Mouse (Mus musculus) CH12F3 (cell line): Measurements from ENCODE around the gene Cpped1.

Experiments
- in situ Hi-C: fragments of 300-500 bp; cut with MboI; formaldehyde crosslinking; loops from 2 replicates; pipeline ENCODE4 v1.14.3; 2020; ENCODE audit warnings: low sequenced_read_pairs

Gene Cpped1

GRCm38 (mm10) chr16:11909035-11909591 is at the start of gene Cpped1:
TSS of gene Cpped1 (minus strand) at chr16:11909445.
- in situ Hi-C loops: no loop called here

- in situ Hi-C loops: no loop called here
Measured at GRCm38 (mm10) chr16:11940477-11940876, 31.2 kb upstream of the Cpped1 start.

DNA sequence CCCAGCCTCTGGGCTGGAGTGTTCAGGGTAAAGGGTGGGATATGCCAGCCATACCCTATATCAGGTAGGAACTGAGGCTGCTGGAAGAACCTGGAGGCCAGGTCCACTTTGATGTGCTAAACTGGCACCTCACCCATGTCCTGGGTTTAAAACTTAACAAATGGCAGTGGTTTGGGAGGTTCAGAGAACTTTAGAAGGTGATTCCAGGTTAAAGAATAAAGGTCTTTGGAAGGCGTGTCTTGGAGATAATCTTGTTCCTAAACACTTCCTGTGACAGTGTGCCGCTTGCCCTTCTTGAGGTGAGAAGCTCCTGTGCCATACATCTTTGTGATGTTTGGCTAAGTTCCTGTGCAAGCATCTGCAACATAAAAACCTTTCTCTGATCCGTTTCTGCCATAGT is 1.6 kb upstream of the Cpped1 start:
- in situ Hi-C loops: no loop called here

DNA sequence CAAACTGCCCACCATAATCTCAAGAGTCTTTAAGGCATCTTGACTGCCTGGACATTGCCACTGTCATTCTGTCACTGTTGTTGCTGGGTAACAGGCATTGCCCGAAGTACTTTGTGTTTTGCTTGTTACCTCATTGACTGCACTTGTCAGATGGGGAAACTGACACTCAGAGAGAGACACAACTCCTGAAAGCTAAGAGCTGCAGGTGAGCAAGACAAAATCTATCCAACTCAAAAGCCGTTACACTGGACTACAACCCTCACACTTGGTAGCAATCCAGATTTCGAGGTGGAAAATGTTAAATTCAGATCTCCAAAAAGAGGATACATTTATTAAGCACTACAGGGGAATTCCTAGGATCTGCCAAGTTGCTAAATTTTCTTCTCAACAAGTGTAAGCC is 572 bp upstream of the Cpped1 start:
- in situ Hi-C loops: no loop called here

- in situ Hi-C loops: no loop called here
Measured at GRCm38 (mm10) chr16:11908461-11909014, 707 bp downstream of the Cpped1 start.

GRCm38 (mm10) chr16:11907816-11908215 is 1.4 kb downstream of the Cpped1 start:
- in situ Hi-C loops: no loop called here

DNA sequence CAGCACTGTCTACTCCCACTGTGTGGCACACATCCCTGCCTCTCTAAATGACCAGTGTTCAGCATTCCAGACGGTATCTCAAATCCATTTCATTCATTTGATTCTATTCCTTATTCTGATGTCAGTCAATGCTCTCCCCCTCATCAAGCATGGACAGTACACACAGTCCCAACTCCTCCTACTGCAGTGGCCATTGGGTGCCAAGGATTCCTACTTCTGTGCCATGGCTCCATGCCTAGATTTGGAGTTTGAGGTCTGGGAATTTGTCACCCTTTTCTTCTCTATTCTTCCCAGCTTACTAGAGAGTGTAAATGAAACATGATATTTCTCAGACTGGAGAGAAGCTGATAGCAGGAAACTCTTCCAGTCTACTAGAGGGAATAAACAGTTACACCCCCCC is 2.3 kb downstream of the Cpped1 start:
- in situ Hi-C loops: no loop called here

- in situ Hi-C loops: no loop called here
Measured at GRCm38 (mm10) chr16:11905216-11905615, 4.0 kb downstream of the Cpped1 start.

DNA sequence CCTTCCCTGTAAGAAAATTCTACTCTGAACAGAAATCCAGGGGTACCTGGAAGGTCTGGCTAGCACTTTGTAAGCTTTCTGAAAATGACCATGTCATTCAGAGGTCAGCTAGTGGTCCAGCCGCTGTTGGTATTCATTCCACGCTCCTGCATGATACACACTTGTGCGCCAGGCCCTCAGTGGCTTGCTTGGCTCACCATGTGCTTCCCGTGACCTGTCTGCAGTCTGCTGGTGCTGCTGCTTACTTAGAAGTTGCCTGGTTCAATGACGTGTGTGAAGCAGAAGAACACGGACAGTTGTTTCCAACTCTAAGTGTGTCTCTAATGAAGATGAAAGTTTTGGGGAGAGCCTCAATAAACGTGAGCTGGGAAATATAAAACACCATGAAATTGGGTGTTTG is 7.2 kb downstream of the Cpped1 start:
- in situ Hi-C loops: no loop called here

- in situ Hi-C loops: no loop called here
Measured at GRCm38 (mm10) chr16:11900341-11900740, 8.9 kb downstream of the Cpped1 start.

GRCm38 (mm10) chr16:11896411-11896810 is 12.8 kb downstream of the Cpped1 start:
- in situ Hi-C loops: no loop called here

DNA sequence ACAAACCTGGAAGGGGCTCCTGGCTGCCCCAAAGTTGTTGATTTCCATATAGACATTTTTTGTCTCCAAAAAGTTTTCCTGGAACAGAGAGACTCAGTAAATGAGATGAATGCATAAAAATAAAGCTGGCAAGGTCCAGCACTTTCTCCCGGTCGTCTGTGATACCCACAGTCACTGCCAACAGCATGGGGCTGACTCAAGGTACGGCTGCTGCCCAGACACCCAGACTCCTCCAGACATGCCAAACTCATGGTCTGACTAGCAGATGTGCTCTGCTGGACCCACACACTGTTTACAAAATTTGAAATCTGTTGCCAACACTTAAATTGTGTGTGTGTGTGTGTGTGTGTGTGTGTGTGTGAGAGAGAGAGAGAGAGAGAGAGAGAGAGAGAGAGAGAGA is 14.4 kb downstream of the Cpped1 start:
- in situ Hi-C loops: no loop called here

DNA sequence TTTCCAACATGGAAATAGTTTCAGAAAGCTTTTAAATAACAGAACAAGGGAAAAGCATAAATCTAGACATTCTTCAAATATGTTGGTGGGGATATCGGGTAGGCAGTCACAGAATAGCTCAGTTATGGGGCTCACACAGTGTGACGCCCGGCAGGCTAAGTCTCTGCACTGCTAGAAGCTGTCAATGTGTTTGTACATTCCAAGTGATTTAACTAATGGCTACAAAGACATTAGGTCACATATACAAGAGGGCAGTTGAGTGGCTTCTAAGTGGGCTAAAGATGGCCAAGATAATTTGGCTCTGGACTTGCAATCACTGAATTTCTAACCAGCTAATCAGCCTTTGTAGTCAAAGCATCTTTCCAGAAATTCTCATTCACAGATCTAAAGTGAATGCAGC is 19.1 kb downstream of the Cpped1 start:
- in situ Hi-C loops: no loop called here

- in situ Hi-C loops: no loop called here
Measured at GRCm38 (mm10) chr16:11889741-11890140, 19.5 kb downstream of the Cpped1 start.

GRCm38 (mm10) chr16:11881795-11882194 is 27.4 kb downstream of the Cpped1 start:
- in situ Hi-C loops: no loop called here

GRCm38 (mm10) chr16:11880461-11880860 is 28.8 kb downstream of the Cpped1 start:
- in situ Hi-C loops: no loop called here

- in situ Hi-C loops: no loop called here
Measured at GRCm38 (mm10) chr16:11879196-11879595, 30.0 kb downstream of the Cpped1 start.

GRCm38 (mm10) chr16:11875227-11875626 is 34.0 kb downstream of the Cpped1 start:
- in situ Hi-C loops: no loop called here

- in situ Hi-C loops: no loop called here
Measured at GRCm38 (mm10) chr16:11873292-11873691, 36.0 kb downstream of the Cpped1 start.

DNA sequence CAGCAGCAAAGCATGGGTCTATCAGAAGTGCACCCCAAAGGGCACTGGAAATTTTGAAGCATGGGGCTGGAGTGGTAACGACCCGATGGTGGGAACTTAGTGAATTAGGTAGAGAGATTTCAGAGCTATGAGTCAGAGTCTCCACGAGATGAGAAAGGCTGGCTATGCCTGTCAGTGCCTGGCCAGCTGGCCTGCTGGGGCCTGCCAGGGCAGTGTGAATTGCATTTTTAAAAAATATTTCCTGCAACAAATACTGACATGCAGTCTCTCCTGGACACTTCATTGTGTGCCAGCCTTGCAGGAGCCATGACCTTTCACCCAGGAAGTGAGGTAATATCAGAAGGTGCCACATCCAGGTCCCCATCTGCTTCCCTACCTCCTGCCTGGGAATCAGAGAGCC is 40.8 kb downstream of the Cpped1 start:
- in situ Hi-C loops: no loop called here

GRCm38 (mm10) chr16:11852716-11853605 is 56.3 kb downstream of the Cpped1 start:
- in situ Hi-C loops: no loop called here

DNA sequence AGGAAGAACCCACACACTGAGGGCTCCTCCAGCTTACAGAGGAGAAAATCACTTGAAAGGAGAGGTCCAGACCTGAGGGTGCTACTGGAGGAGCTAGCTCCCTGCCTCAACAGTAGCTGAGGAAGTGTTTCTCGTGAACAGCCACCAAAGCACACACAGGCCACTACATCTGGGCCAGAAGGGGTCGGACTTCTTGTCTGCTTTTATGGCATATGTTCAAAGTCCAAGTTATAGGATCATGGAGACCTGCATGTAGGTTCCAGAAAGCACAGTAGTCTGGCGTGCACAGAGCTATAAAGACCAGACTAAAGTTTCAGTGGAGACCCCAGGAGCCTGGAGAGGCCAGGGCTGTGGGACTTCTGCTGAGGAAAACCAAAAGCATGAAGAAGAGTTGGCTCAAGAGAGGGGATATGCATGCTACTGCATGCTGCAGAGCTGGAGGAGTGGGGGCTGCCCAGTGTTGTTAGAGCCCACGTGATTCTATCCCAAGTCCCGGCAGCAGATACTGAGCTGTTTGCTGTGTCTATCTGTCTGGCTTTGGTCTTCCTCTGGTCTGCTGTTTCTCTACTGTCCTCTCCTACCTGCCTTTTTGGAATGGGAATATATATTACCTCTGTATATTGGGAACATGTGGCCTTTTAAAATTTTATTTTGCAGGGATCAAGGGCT is 60.1 kb downstream of the Cpped1 start:
- in situ Hi-C loops: no loop called here
